Mouse (Mus musculus) ES-Bruce4 (cell line): ENCODE measurements around the gene Sec31a. TPM values are rescaled to one million over a fixed set of nuclear protein-coding genes. Genes with fewer than 3 reads are reported as not detected.

Experiments used
- H3K27ac ChIP-seq: 2 replicates; pipeline ENCODE4 v1.5.1; 2012; ENCODE audit warnings: low read length, inconsistent platforms; ENCODE audit not compliant: insufficient read depth
- H3K27me3 ChIP-seq: 2 replicates; pipeline ENCODE4 v1.6.1; 2012; ENCODE audit warnings: mild to moderate bottlenecking, low read length, inconsistent platforms; ENCODE audit not compliant: control insufficient read depth, poor library complexity, insufficient read depth, severe bottlenecking
- H3K36me3 ChIP-seq: 2 replicates; pipeline ENCODE4 v1.6.1; 2012; ENCODE audit warnings: inconsistent platforms, mild to moderate bottlenecking, low read length, moderate library complexity; ENCODE audit not compliant: control insufficient read depth, poor library complexity, insufficient read depth, severe bottlenecking
- H3K4me1 ChIP-seq: one replicate; pipeline ENCODE4 v1.8.1; 2011; ENCODE audit warnings: low read length; ENCODE audit not compliant: control insufficient read depth, insufficient read depth
- H3K4me3 ChIP-seq: 2 replicates; pipeline ENCODE4 v1.5.1; 2011; ENCODE audit warnings: low read depth, mild to moderate bottlenecking, low read length
- H3K9ac ChIP-seq: 2 replicates; pipeline ENCODE4 v1.6.1; 2012; ENCODE audit warnings: low read depth, mild to moderate bottlenecking, inconsistent platforms; ENCODE audit not compliant: poor library complexity, severe bottlenecking
- H3K9me3 ChIP-seq: replicated peaks from 2 replicates; pipeline ENCODE4 v1.6.1; 2012; ENCODE audit warnings: mild to moderate bottlenecking, low read length, inconsistent platforms; ENCODE audit not compliant: control insufficient read depth, poor library complexity, insufficient read depth, severe bottlenecking
- CTCF ChIP-seq: IDR thresholded peaks from one replicate; pipeline ENCODE4 v1.8.1; 2011; ENCODE audit warnings: low read depth, low read length
- EP300 ChIP-seq: IDR thresholded peaks from 2 replicates; pipeline ENCODE4 v1.6.1; 2011; ENCODE audit warnings: low read depth, low read length; ENCODE audit not compliant: insufficient read depth
- POLR2A ChIP-seq: IDR thresholded peaks from one replicate; pipeline ENCODE4 v1.8.1; 2011; ENCODE audit warnings: low read length; ENCODE audit not compliant: insufficient read depth
- polyA plus RNA-seq: library from polyadenylated mRNA; stranded (reverse); fragments of >200 nt; gene quantifications from 2 replicates; pipeline ENCODE4 v1.2.4, GENCODE M21; 2011; ENCODE audit warnings: low read depth; ENCODE audit not compliant: missing spikeins, insufficient read depth, insufficient read length

Sec31a gene
- polyA plus RNA-seq, 1 experiment, result 197 TPM

- Histone ChIP-seq H3K4me3 (no peak overlapping the region), H3K27ac (no peak overlapping the region), H3K9ac (no peak overlapping the region), H3K9me3 (no peaks in the 10 kb centered on the region), H3K36me3 (no peaks in the 10 kb centered on the region), H3K4me1 (no peaks in the 10 kb centered on the region), H3K27me3 (no peaks in the 10 kb centered on the region)
- TF ChIP-seq POLR2A (no peak), EP300 (no peak), CTCF (no peak)
These were observed 62.8 kb downstream of the Sec31a start for GRCm38 (mm10) chr5:100352986-100353848.

GRCm38 (mm10) chr5:100350907-100351456 is 65.1 kb downstream of the Sec31a start:
- Histone ChIP-seq H3K27ac (no peak overlapping the region), H3K4me3 (no peak overlapping the region), H3K36me3 (no peaks in the 10 kb centered on the region), H3K4me1 (no peaks in the 10 kb centered on the region), H3K9ac (no peak overlapping the region), H3K9me3 (no peaks in the 10 kb centered on the region), H3K27me3 (no peaks in the 10 kb centered on the region)
- no peak for TF ChIP-seq EP300
- TF ChIP-seq POLR2A, result no peak
- TF ChIP-seq CTCF, result no peak

- Histone ChIP-seq H3K36me3 (no peaks in the 10 kb centered on the region), H3K9ac (no peak overlapping the region), H3K27me3 (no peaks in the 10 kb centered on the region), H3K4me3 (no peak overlapping the region), H3K27ac (no peak overlapping the region), H3K4me1 (no peaks in the 10 kb centered on the region), H3K9me3 (no peaks in the 10 kb centered on the region)
- TF ChIP-seq EP300, result no peak
- no peak for TF ChIP-seq CTCF
- no peak for TF ChIP-seq POLR2A
These were observed 66.5 kb downstream of the Sec31a start for GRCm38 (mm10) chr5:100349287-100350215.

- Histone ChIP-seq H3K27me3 (no peaks in the 10 kb centered on the region), H3K9me3 (no peaks in the 10 kb centered on the region), H3K9ac (no peak overlapping the region)
These were observed 70.9 kb downstream of the Sec31a start for GRCm38 (mm10) chr5:100345118-100345517.

GRCm38 (mm10) chr5:100343087-100343486 is 72.9 kb downstream of the Sec31a start:
- H3K27me3 ChIP-seq, result no peaks in the 10 kb centered on the region
- no peaks in the 10 kb centered on the region for H3K36me3 ChIP-seq
- TF ChIP-seq POLR2A (no peak), EP300 (peak; percentile 93)
- no peaks in the 10 kb centered on the region for H3K9me3 ChIP-seq
- H3K9ac ChIP-seq, result no peak overlapping the region
- no peak overlapping the region for H3K4me3 ChIP-seq
- H3K27ac ChIP-seq, result no peak overlapping the region
- peaks cover 10% of the 10 kb centered on the region for H3K4me1 ChIP-seq

More at GRCm38 (mm10) chr5:100345118-100345517, 70.9 kb downstream of the Sec31a start:
- no peak overlapping the region for H3K27ac ChIP-seq
- H3K4me3 ChIP-seq, result no peak overlapping the region
- peaks cover 8% of the 10 kb centered on the region for H3K4me1 ChIP-seq
- no peaks in the 10 kb centered on the region for H3K36me3 ChIP-seq
- TF ChIP-seq POLR2A (no peak), CTCF (peak; percentile 67)
